Mouse (Mus musculus): ENCODE measurements around the gene Csad.

DNA sequence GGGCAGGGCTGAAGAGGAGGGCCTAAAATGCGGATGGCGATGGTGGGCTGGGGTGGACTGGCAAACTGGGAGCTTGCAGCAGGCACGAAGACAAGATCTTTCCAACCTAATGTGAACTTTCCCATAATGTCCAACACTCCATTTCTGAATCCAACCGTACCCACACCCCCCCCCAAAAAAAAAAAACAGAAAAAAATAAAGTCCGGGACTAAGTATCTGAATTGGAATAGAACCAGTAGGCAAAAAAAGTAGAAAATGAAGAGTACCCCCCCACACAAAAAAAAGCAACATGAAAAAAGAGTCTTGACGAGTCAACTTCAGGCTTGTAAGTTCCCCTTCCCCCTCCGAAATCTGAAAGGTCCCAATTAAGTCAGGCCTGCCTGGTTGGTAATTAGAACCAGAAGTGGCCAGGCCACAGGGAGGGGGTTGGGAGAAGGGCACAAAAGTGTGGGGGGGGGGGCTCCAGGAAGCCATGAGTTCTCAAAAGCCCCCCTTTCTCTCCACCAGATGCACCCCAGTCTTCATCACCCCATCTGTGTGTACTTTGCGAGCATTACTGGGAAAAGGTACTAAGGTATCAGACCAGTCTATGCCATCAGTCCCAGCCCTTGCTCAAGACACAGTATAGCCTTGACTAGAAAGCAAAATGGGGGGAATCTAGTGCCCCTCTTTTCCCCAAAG, 43.7 kb upstream of the Csad start:
- no peak for TF ChIP-seq CTCF (IDR thresholded peaks at IDR 0.05; ENCODE audit: insufficient read depth, low read depth, low read length)
- no peak for TF ChIP-seq POLR2A (IDR thresholded peaks at IDR 0.05; ENCODE audit: insufficient read depth, low read depth, low read length)

All from olfactory bulb, adult 2 months (tissue).